Mouse (Mus musculus): ENCODE results near the gene Pex11a. TPM values are rescaled to one million over a fixed set of nuclear protein-coding genes. Genes with fewer than 3 reads are reported as not detected.

Pex11a gene
- total and polyA plus RNA-seq, 3 experiments = 2.1 to 4.3 (median 3.4) TPM

GRCm38 (mm10) chr7:79747659-79748058, 4.7 kb upstream of the Pex11a start:
- Histone ChIP-seq H3K79me2 (replicated peaks; ENCODE audit: control insufficient read depth, extremely low read depth, insufficient read depth, poor library complexity, severe bottlenecking) (no peaks in the 10 kb centered on the region), H3K27me3 (replicated peaks) (no peaks in the 10 kb centered on the region), H3K4me1 (ENCODE audit: control insufficient read depth in 1 of 2, insufficient read depth in 2 of 2) (peaks cover 0 to 5% of the 10 kb centered on the region in 2 experiments; a peak in 2 of 4 replicates), H3K4me3 (replicated peaks in 1 of 3; ENCODE audit: low read depth in 2 of 3, low read length in 2 of 3, poor library complexity in 1 of 3) (no peak overlapping the region), H3K27ac (ENCODE audit: insufficient read depth, low read depth) (no peak overlapping the region), H3K36me3 (replicated peaks in 1 of 2; ENCODE audit: control insufficient read depth in 1 of 2, insufficient read depth in 1 of 2, low read length in 1 of 2) (no peaks in the 10 kb centered on the region), H3K9ac (ENCODE audit: insufficient read depth, low read depth) (no peak overlapping the region), H3K4me2 (ENCODE audit: insufficient read depth, low read depth, poor library complexity, severe bottlenecking) (no peak overlapping the region), H3K9me3 (replicated peaks; ENCODE audit: low read length) (no peaks in the 10 kb centered on the region)
- TF ChIP-seq MAZ (IDR thresholded peaks at IDR 0.05; ENCODE audit: low read depth, low read length) (no peak), UBTF (IDR thresholded peaks at IDR 0.05; ENCODE audit: low read depth, low read length) (no peak), NELFE (IDR thresholded peaks at IDR 0.05; ENCODE audit: low read depth, low read length) (no peak), MAX (IDR thresholded peaks at IDR 0.05; ENCODE audit: low read length) (no peak), RCOR1 (conservative IDR thresholded peaks at IDR 0.05; ENCODE audit: low read depth, low read length) (no peak), RAD21 (IDR thresholded peaks at IDR 0.05; ENCODE audit: low read depth, low read length) (no peak), USF2 (conservative IDR thresholded peaks at IDR 0.05; ENCODE audit: low read depth, low read length) (no peak), TCF12 (IDR thresholded peaks at IDR 0.05; ENCODE audit: low read depth, low read length) (no peak), JUN (IDR thresholded peaks at IDR 0.05; ENCODE audit: insufficient read depth, low read depth, low read length) (no peak), E2F4 (IDR thresholded peaks at IDR 0.05; ENCODE audit: insufficient replicate concordance, low read depth, low read length) (no peak), ZC3H11A (IDR thresholded peaks at IDR 0.05; ENCODE audit: low read depth, low read length) (no peak), MYC (IDR thresholded peaks at IDR 0.05; ENCODE audit: low read depth, low read length) (no peak), SMC3 (IDR thresholded peaks at IDR 0.05; ENCODE audit: low read depth, low read length) (no peak), IRF4 (IDR thresholded peaks at IDR 0.05; ENCODE audit: low read depth, low read length) (no peak), JUND (conservative IDR thresholded peaks at IDR 0.05; ENCODE audit: low read depth, low read length) (no peak), MEF2A (IDR thresholded peaks at IDR 0.05; ENCODE audit: borderline replicate concordance, low read depth, low read length) (no peak), KAT2A (IDR thresholded peaks at IDR 0.05; ENCODE audit: insufficient replicate concordance, low read length) (no peak), ELF1 (IDR thresholded peaks at IDR 0.05; ENCODE audit: low read depth, low read length) (no peak), MAFK (IDR thresholded peaks at IDR 0.05; ENCODE audit: insufficient replicate concordance, low read length) (no peak), EP300 (IDR thresholded peaks at IDR 0.05; ENCODE audit: low read length) (no peak)
- in situ Hi-C loops (cut with MboI; ENCODE audit: low pct_ligation_motif_present, low pct_unique_long_range_greater_than_20kb, low sequenced_read_pairs) (no loop called here), dilution Hi-C loops (cut with MboI; ENCODE audit: extremely low pct_ligation_motif_present, extremely low pct_unique_long_range_greater_than_20kb, low sequenced_read_pairs) (no loop called here)
- DNase-seq (ENCODE audit: extremely low read depth) = no peak

- no peak for DNase-seq (ENCODE audit: extremely low read depth)
- no peaks in the 10 kb centered on the region for H3K9me3 ChIP-seq (replicated peaks; ENCODE audit: low read length)
- peaks cover 2 to 5% of the 10 kb centered on the region in 2 experiments for H3K36me3 ChIP-seq (replicated peaks in 1 of 2; ENCODE audit: control insufficient read depth in 1 of 2, insufficient read depth in 1 of 2, low read length in 1 of 2)
- H3K79me2 ChIP-seq (replicated peaks; ENCODE audit: control insufficient read depth, extremely low read depth, insufficient read depth, poor library complexity, severe bottlenecking) = no peaks in the 10 kb centered on the region
- no peak overlapping the region for H3K4me2 ChIP-seq (ENCODE audit: insufficient read depth, low read depth, poor library complexity, severe bottlenecking)
- TF ChIP-seq SMC3 (IDR thresholded peaks at IDR 0.05; ENCODE audit: low read depth, low read length) (no peak), USF2 (conservative IDR thresholded peaks at IDR 0.05; ENCODE audit: low read depth, low read length) (no peak), MYC (IDR thresholded peaks at IDR 0.05; ENCODE audit: low read depth, low read length) (no peak), UBTF (IDR thresholded peaks at IDR 0.05; ENCODE audit: low read depth, low read length) (no peak), KAT2A (IDR thresholded peaks at IDR 0.05; ENCODE audit: insufficient replicate concordance, low read length) (no peak), POLR2AphosphoS2 (IDR thresholded peaks at IDR 0.05; ENCODE audit: low read depth, low read length) (no peak), EP300 (IDR thresholded peaks at IDR 0.05; ENCODE audit: low read length) (no peak), HCFC1 (IDR thresholded peaks at IDR 0.05; ENCODE audit: low read depth, low read length) (no peak), CTCF (conservative IDR thresholded peaks at IDR 0.05 in 1 of 2, IDR thresholded peaks at IDR 0.05 in 1 of 2; ENCODE audit: low read depth in 2 of 2, low read length in 2 of 2) (no peak)
- H3K9ac ChIP-seq (ENCODE audit: insufficient read depth, low read depth) = no peak overlapping the region
- dilution Hi-C loops (cut with MboI; ENCODE audit: extremely low pct_ligation_motif_present, extremely low pct_unique_long_range_greater_than_20kb, low sequenced_read_pairs) = no loop called here
- no peaks in the 10 kb centered on the region for H3K27me3 ChIP-seq (replicated peaks)
- no peak overlapping the region for H3K4me3 ChIP-seq (replicated peaks in 1 of 3; ENCODE audit: low read depth in 2 of 3, low read length in 2 of 3, poor library complexity in 1 of 3)
- H3K4me1 ChIP-seq (ENCODE audit: control insufficient read depth in 1 of 2, insufficient read depth in 2 of 2) = peaks cover 0 to 5% of the 10 kb centered on the region in 2 experiments; a peak in 2 of 4 replicates
- in situ Hi-C loops (cut with MboI; ENCODE audit: low pct_ligation_motif_present, low pct_unique_long_range_greater_than_20kb, low sequenced_read_pairs) = no loop called here
- H3K27ac ChIP-seq (ENCODE audit: insufficient read depth, low read depth) = no peak overlapping the region
Measured at GRCm38 (mm10) chr7:79744585-79744984, 1.7 kb upstream of the Pex11a start.

Data from CH12.LX (cell line).